Mouse (Mus musculus) left cerebral cortex, adult 2 months (tissue): Measurements from ENCODE around the gene Srgap2. TPM values are rescaled to one million over a fixed set of nuclear protein-coding genes. Genes with fewer than 3 reads are reported as not detected.
A peak's percentile ranks its signal among the peaks of the same experiment; 100 is the strongest.

Source experiments
- DNase-seq, 2 experiments: peaks; one replicate each; pipeline ENCODE4 v3.0.0; 2021 to 2022; ENCODE audit warnings: low spot score in 2 of 2, mixed read lengths in 1 of 2; ENCODE audit errors: extremely low spot score in 1 of 2
- H3K27ac ChIP-seq: fragments of 200-600 bp; 2 replicates; pipeline ENCODE4 v1.8.1; 2022
- H3K4me3 ChIP-seq: fragments of 200-600 bp; 2 replicates; pipeline ENCODE4 v1.8.1; 2022
- CTCF ChIP-seq: fragments of 200-600 bp; IDR thresholded peaks from 2 replicates; pipeline ENCODE4 v1.8.1; 2022; ENCODE audit warnings: antibody characterized with exemption, mild to moderate bottlenecking, moderate library complexity
- intact Hi-C: fragments of 180-260 bp; cut with DNase I; formaldehyde crosslinking; loops from one replicate; pipeline ENCODE4 v1.15.1; 2025
- microRNA-seq, 2 experiments: library from miRNA; unstranded; fragments of <30 nt; microRNA quantifications; one replicate each; pipeline ENCODE4 v1.2.0; 2021
- total RNA-seq, 2 experiments: library from RNA; stranded (reverse); gene quantifications; 2 replicates each; pipeline ENCODE4 v1.2.3; 2021

The Srgap2 gene
- total RNA-seq, 2 experiments from 2014 or later, result 86.4 to 89.3 TPM

DNA sequence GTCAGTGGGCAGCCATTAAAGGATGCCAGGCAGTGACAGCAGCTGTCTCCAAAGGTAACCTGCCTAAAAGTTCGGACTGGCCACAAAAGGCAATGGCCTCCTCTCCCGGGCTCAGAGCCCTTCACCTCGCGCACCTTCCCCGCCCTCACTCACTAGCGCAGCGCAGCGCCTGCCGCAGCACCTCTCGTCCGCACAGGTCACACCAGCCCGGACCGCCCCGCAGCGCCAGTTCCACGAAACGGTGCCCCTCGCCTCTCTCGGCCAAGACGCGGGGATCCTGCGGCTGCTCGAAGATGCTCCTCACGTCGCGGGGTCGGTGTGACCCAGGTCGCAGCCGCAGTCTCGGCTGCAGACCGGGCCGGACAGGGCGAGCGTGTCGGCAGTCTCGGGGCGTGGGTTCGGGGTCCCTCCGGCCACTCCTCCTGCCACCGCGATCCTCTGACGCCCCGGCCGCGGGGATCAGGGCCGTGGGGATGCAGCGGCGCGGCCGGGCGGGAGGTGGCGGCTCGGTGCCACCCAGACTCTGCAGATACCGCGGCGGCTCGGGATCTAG lies 282.5 kb downstream of the Srgap2 start:
- intact Hi-C loops, result loop anchor here (2.0 kb wide), 1 partner anchor 34 kb away; no protein-coding TSS in a partner anchor
- DNase-seq, result peak in 1 of 2 experiments; percentile 29
- H3K27ac ChIP-seq, result peak overlapping the region; percentile 91
- TF ChIP-seq CTCF, result no peak
- H3K4me3 ChIP-seq, result peak overlapping the region; percentile 78

GRCm38 (mm10) chr1:131242956-131243355 lies 284.2 kb downstream of the Srgap2 start:
- Histone ChIP-seq H3K27ac (no peak overlapping the region), H3K4me3 (peak overlapping the region; percentile 78)
- TF ChIP-seq CTCF, result no peak
- no peak for DNase-seq
- intact Hi-C loops, result no loop called here

DNA sequence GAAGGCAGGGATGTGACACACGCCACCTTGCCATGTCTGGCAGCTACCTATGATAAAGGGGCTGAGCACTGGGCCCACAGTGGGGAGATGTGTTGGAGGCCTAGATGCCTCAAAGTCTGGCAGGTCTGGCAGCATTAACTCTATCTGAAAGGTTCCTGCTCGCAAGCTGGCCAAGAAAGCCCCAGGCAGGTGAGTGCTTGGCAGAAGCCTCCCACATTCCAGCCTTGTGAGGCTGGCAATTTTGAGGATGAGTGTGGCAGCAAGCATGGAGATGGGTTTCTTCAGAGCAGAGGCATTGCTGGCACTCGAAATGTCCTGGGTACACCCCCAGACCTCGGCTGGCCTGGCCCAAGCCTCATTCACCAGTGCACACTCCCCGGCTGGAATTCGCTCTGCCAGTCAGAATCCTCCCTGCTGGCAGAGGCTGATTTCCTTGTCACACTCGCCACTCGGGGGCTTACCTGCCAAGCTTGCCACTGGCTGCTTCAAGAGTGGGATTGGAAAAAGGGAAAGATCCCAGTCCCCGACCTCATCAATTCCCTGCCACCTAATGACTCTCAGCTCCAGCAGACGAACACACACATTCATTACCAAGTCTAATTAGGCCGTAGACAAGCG lies 287.5 kb downstream of the Srgap2 start:
- intact Hi-C loops, result no loop called here
- no peak overlapping the region for H3K4me3 ChIP-seq
- H3K27ac ChIP-seq, result no peak overlapping the region
- no peak for DNase-seq
- TF ChIP-seq CTCF, result no peak

DNA sequence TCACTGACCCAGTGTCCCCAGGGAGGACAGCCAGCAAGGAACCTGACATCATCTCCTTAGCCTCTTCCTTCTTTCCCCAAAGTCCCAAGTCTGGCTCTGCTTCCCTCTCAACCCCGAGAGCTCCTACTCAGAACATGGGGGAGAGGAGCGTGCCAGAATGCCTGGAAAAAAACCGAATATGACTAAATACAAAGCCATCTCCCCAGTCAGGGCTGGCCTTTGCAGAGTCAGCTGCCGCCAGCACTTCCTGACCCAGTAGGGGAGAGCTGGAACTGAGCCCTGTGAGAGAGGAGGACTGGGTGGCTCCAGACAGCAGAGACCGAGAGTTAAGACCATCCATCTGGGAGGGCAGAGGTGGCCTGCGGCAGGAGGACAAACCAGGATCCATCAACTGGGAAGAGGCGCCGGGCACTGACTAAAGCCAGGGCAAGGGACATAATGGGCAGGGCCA lies 288.2 kb downstream of the Srgap2 start:
- no peak for TF ChIP-seq CTCF
- no peak for DNase-seq
- Histone ChIP-seq H3K4me3 (no peak overlapping the region), H3K27ac (no peak overlapping the region)
- intact Hi-C loops, result no loop called here

GRCm38 (mm10) chr1:131236077-131236476 lies 291.1 kb downstream of the Srgap2 start:
- Histone ChIP-seq H3K27ac (no peak overlapping the region), H3K4me3 (no peak overlapping the region)
- intact Hi-C loops, result no loop called here
- no peak for TF ChIP-seq CTCF
- DNase-seq, result no peak

Small RNA genes lying within 50 kb of the gene (microRNA-seq; reads per million reads assigned to microRNA genes)
- gene Gm24273, result 0 reads per million in 2 experiments

Other genes with a start within 250 kb of the Srgap2 start
- gene Ikbke, start 247.7 kb downstream of the Srgap2 start, total RNA-seq, result 1 to 10 TPM; 1.4 to 2.7 TPM
- gene Fam72a, start 551 bp upstream of the Srgap2 start, total RNA-seq, result 1 to 10 TPM in 1 of 2 experiments, under 1 TPM in 1; 0.96 to 1.3 TPM
- gene Avpr1b, start 71.9 kb upstream of the Srgap2 start, total RNA-seq, result not detected
- under 1 TPM in 1 of 2 experiments, not detected in 1; 0.18 TPM for gene Ctse, start 111.0 kb upstream of the Srgap2 start, total RNA-seq
- gene Rab7b, start 161.3 kb upstream of the Srgap2 start, total RNA-seq, result 1 to 10 TPM; 1.6 to 1.9 TPM
- gene Slc26a9, start 216.7 kb upstream of the Srgap2 start, total RNA-seq, result under 1 TPM in 1 of 2 experiments, not detected in 1; 0.09 TPM